Comparison of ENCODE assay signal across 8 mouse cellular contexts in the genomic region with DNA sequence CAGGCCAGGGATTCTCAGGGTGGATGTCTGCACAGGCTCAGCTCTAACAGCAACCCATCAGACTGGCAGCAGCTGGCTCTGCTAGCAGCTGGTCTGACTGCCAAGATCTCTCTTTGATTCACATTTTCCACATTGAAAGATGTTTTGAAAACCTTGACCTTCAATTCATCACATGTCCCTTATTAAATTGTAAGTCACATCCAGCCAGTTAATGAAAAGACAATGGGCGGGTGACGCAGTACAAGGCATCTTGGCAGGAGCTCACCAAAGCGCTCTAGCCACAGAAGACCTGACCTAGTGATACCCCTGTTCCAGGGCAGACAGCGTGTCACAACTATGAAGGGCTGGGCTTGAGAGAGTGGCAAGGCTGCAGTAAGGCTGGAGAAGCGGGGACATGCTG. TPM values are rescaled to one million over a fixed set of nuclear protein-coding genes. Genes with fewer than 3 reads are reported as not detected.
DNase-seq lines count a peak whose midpoint lies in the region; ATAC-seq and TF ChIP-seq lines count a peak whose summit lies in the region.
"Had no signal": no experiment of that assay in that cellular context is flagged by ENCODE, and none has a peak within 500 bp of the region (broad histone marks: within the 10 kb centered on the region; RNA-seq: fewer than 3 reads in every experiment).

No protein-coding gene starts in this region.

- no peak overlapping the region for H3K9ac ChIP-seq in intestine, embryonic 15.5 days
- H3K9ac ChIP-seq: hindbrain, embryonic 15.5 days had no signal

- WGBS in lung, adult 2 months: 48% methylated on average over 5 of the region's 5 CpGs
- 88% methylated on average over 5 of the region's 5 CpGs for WGBS in intestine, embryonic 15.5 days

- peak overlapping the region; percentile 94 for H3K27ac ChIP-seq in brown adipose tissue, adult 24 weeks (replicated peaks; ENCODE audit: low read depth, low read length)
- 0 out of 2 replicates have a peak overlapping the region, but pooled peaks have one; percentile 34 for H3K27ac ChIP-seq in intestine, embryonic 15.5 days
- H3K27ac ChIP-seq: hindbrain, embryonic 15.5 days had no signal

- no peak for TF ChIP-seq CTCF in lung, adult 2 months (IDR thresholded peaks at IDR 0.05; ENCODE audit: insufficient read depth, low read length)

- H3K36me3 ChIP-seq in intestine, embryonic 15.5 days: no peaks in the 10 kb centered on the region
- H3K36me3 ChIP-seq: hindbrain, embryonic 15.5 days had no signal

- no peak for TF ChIP-seq POLR2A in lung, adult 2 months (IDR thresholded peaks at IDR 0.05; ENCODE audit: borderline replicate concordance, extremely low read depth, low read depth, low read length)

- no peak overlapping the region for H3K4me3 ChIP-seq in lung, adult 2 months (replicated peaks; ENCODE audit: extremely low read depth, low read depth, low read length)
- no peak overlapping the region for H3K4me3 ChIP-seq in brown adipose tissue, adult 24 weeks (ENCODE audit: insufficient read depth, low read depth, low read length)
- H3K4me3 ChIP-seq in intestine, embryonic 15.5 days (replicated peaks): no peak overlapping the region
- H3K4me3 ChIP-seq: hindbrain, embryonic 15.5 days had no signal

- H3K27me3 ChIP-seq in intestine, embryonic 15.5 days (replicated peaks): no peaks in the 10 kb centered on the region
- H3K27me3 ChIP-seq: hindbrain, embryonic 15.5 days had no signal

- peak; percentile 65 to 76 for DNase-seq in lung, adult 18-20 months
- no peak for DNase-seq in lung, adult 2 months
- DNase-seq in skeletal muscle tissue, adult 2 months (ENCODE audit: low read depth, low spot score): peak; percentile 71
- DNase-seq in urinary bladder, postnatal 36 days (ENCODE audit: low spot score in 2 of 2): no peak
- DNase-seq in ovary, postnatal 10 days (ENCODE audit: low spot score): no peak

- H3K4me1 ChIP-seq in lung, adult 2 months (ENCODE audit: control insufficient read depth, insufficient read depth, low read length): peaks cover 27% of the 10 kb centered on the region
- H3K4me1 ChIP-seq in brown adipose tissue, adult 24 weeks (ENCODE audit: control insufficient read depth, insufficient read depth, insufficient read length, low read length): peaks cover 59% of the 10 kb centered on the region
- peaks cover 35% of the 10 kb centered on the region for H3K4me1 ChIP-seq in intestine, embryonic 15.5 days (replicated peaks)

- ATAC-seq in intestine, embryonic 15.5 days: no peak

- no peaks in the 10 kb centered on the region for H3K9me3 ChIP-seq in intestine, embryonic 15.5 days
- H3K9me3 ChIP-seq: hindbrain, embryonic 15.5 days had no signal

- no peak overlapping the region for H3K4me2 ChIP-seq in intestine, embryonic 15.5 days (replicated peaks)
- H3K4me2 ChIP-seq: hindbrain, embryonic 15.5 days had no signal

RNA-seq across cellular contexts. Expression of a gene that starts 20.4 kb away (rescaled TPM):
- 233 and 359 TPM in 2 replicates for polyA plus RNA-seq in lung, adult 2 months (2012; rRNA removed)
- polyA plus RNA-seq in brown adipose tissue, adult 24 weeks (2012; ENCODE audit: insufficient read depth, insufficient read length, missing spikeins): 44.4 and 326 TPM in 2 replicates
- polyA plus RNA-seq in intestine, embryonic 15.5 days (2015; fragmentation: Nextera tagmentation; extraction: Ambion mirVana): 14.3 and 15.1 TPM in 2 replicates

RNA-seq across cellular contexts. Expression of a gene that starts 21.0 kb away (rescaled TPM):
- 86.3 and 93.3 TPM in 2 replicates for polyA plus RNA-seq in lung, adult 2 months (2012; rRNA removed)
- polyA plus RNA-seq in brown adipose tissue, adult 24 weeks (2012; ENCODE audit: insufficient read depth, insufficient read length, missing spikeins): 124 and 179 TPM in 2 replicates
- 97.0 and 100 TPM in 2 replicates for polyA plus RNA-seq in intestine, embryonic 15.5 days (2015; fragmentation: Nextera tagmentation; extraction: Ambion mirVana)

Comparison
In these comparisons a context has a peak if more than half of its experiments do, and no peak if none do; other contexts are left out.
1. DNase-seq: peak in lung, adult 18-20 months (2 of 2) and skeletal muscle tissue, adult 2 months (single experiment); none in lung, adult 2 months (single experiment), urinary bladder, postnatal 36 days (0 of 2) and ovary, postnatal 10 days (single experiment).